Mouse (Mus musculus): ENCODE results near the gene Stard13. TPM values are rescaled to one million over a fixed set of nuclear protein-coding genes. Genes with fewer than 3 reads are reported as not detected.

The Stard13 gene
- total and polyA plus RNA-seq, 3 experiments: not detected

- Histone ChIP-seq H3K4me3 (ENCODE audit: control insufficient read depth in 1 of 2, insufficient read depth in 1 of 2, low read depth in 2 of 2, low read length in 2 of 2) (no peak overlapping the region), H3K4me1 (ENCODE audit: control insufficient read depth in 1 of 2, insufficient read depth in 2 of 2, low read length in 2 of 2) (no peaks in the 10 kb centered on the region)
- TF ChIP-seq E2F4 (IDR thresholded peaks at IDR 0.05; ENCODE audit: borderline replicate concordance, low read depth, low read length) (no peak), TBP (IDR thresholded peaks at IDR 0.05; ENCODE audit: low read depth, low read length) (no peak), SMC3 (IDR thresholded peaks at IDR 0.05; ENCODE audit: low read depth, low read length) (no peak), RCOR1 (IDR thresholded peaks at IDR 0.05; ENCODE audit: low read depth, low read length) (no peak), NRF1 (IDR thresholded peaks at IDR 0.05; ENCODE audit: insufficient read depth, low read depth, low read length, poor library complexity, severe bottlenecking) (no peak), GABPA (IDR thresholded peaks at IDR 0.05; ENCODE audit: low read depth, low read length) (no peak), GATA1 (IDR thresholded peaks at IDR 0.05; ENCODE audit: low read depth, low read length) (no peak), USF2 (IDR thresholded peaks at IDR 0.05; ENCODE audit: borderline replicate concordance in 1 of 2, insufficient read depth in 1 of 2, low read depth in 1 of 2, low read length in 2 of 2) (no peak), ELF1 (IDR thresholded peaks at IDR 0.05; ENCODE audit: low read depth, low read length) (no peak), JUND (IDR thresholded peaks at IDR 0.05; ENCODE audit: low read depth, low read length) (no peak), TAL1 (IDR thresholded peaks at IDR 0.05; ENCODE audit: low read length) (no peak), KAT2A (conservative IDR thresholded peaks at IDR 0.05; ENCODE audit: low read depth, low read length) (no peak), TCF12 (IDR thresholded peaks at IDR 0.05; ENCODE audit: low read depth, low read length) (no peak), ZKSCAN1 (IDR thresholded peaks at IDR 0.05; ENCODE audit: low read depth, low read length) (no peak), ZC3H11A (IDR thresholded peaks at IDR 0.05; ENCODE audit: low read depth, low read length) (no peak), NELFE (IDR thresholded peaks at IDR 0.05; ENCODE audit: low read depth, low read length) (no peak), MAFK (IDR thresholded peaks at IDR 0.05; ENCODE audit: borderline replicate concordance, low read depth, low read length) (no peak), MYC (IDR thresholded peaks at IDR 0.05; ENCODE audit: low read depth, low read length) (no peak)
These were observed 206.5 kb downstream of the Stard13 start for GRCm38 (mm10) chr5:151027171-151027570.

GRCm38 (mm10) chr5:151026069-151026468 is 207.6 kb downstream of the Stard13 start:
- H3K9me3 ChIP-seq (replicated peaks; ENCODE audit: insufficient read depth, low read length): no peaks in the 10 kb centered on the region
- no peaks in the 10 kb centered on the region for H3K4me1 ChIP-seq (ENCODE audit: control insufficient read depth in 1 of 2, insufficient read depth in 2 of 2, low read length in 2 of 2)
- no peaks in the 10 kb centered on the region for H3K79me2 ChIP-seq (ENCODE audit: control insufficient read depth, insufficient read depth, low read length, poor library complexity)
- DNase-seq (ENCODE audit: low read depth, low spot score): no peak
- TF ChIP-seq GABPA (IDR thresholded peaks at IDR 0.05; ENCODE audit: low read depth, low read length) (no peak), TBP (IDR thresholded peaks at IDR 0.05; ENCODE audit: low read depth, low read length) (no peak), CHD1 (IDR thresholded peaks at IDR 0.05; ENCODE audit: low read depth, low read length) (no peak), MXI1 (IDR thresholded peaks at IDR 0.05; ENCODE audit: low read depth, low read length) (no peak), TCF12 (IDR thresholded peaks at IDR 0.05; ENCODE audit: low read depth, low read length) (no peak), KAT2A (conservative IDR thresholded peaks at IDR 0.05; ENCODE audit: low read depth, low read length) (no peak), ELF1 (IDR thresholded peaks at IDR 0.05; ENCODE audit: low read depth, low read length) (no peak), ETS1 (IDR thresholded peaks at IDR 0.05; ENCODE audit: low read depth, low read length) (no peak), JUND (IDR thresholded peaks at IDR 0.05; ENCODE audit: low read depth, low read length) (no peak), USF2 (IDR thresholded peaks at IDR 0.05; ENCODE audit: borderline replicate concordance in 1 of 2, insufficient read depth in 1 of 2, low read depth in 1 of 2, low read length in 2 of 2) (no peak), ZKSCAN1 (IDR thresholded peaks at IDR 0.05; ENCODE audit: low read depth, low read length) (no peak), USF1 (IDR thresholded peaks at IDR 0.05; ENCODE audit: low read depth, low read length) (no peak), MAZ (IDR thresholded peaks at IDR 0.05; ENCODE audit: low read depth, low read length) (no peak)
- H3K9ac ChIP-seq (ENCODE audit: control insufficient read depth, low read depth, low read length, poor library complexity, severe bottlenecking): no peak overlapping the region
- H3K27ac ChIP-seq (ENCODE audit: control insufficient read depth, low read depth, low read length): no peak overlapping the region
- H3K27me3 ChIP-seq (ENCODE audit: control insufficient read depth in 1 of 2, insufficient read depth in 2 of 2, low read length in 2 of 2): no peaks in the 10 kb centered on the region
- no peak overlapping the region for H3K4me3 ChIP-seq (ENCODE audit: control insufficient read depth in 1 of 2, insufficient read depth in 1 of 2, low read depth in 2 of 2, low read length in 2 of 2)
- no peaks in the 10 kb centered on the region for H3K36me3 ChIP-seq (ENCODE audit: control insufficient read depth in 1 of 2, insufficient read depth in 2 of 2, low read length in 2 of 2)

More at GRCm38 (mm10) chr5:151027171-151027570, 206.5 kb downstream of the Stard13 start:
- no peaks in the 10 kb centered on the region for H3K27me3 ChIP-seq (ENCODE audit: control insufficient read depth in 1 of 2, insufficient read depth in 2 of 2, low read length in 2 of 2)
- DNase-seq (ENCODE audit: low read depth, low spot score): no peak
- no peaks in the 10 kb centered on the region; the same call in 1 of the 2 replicates for H3K9me3 ChIP-seq (replicated peaks; ENCODE audit: insufficient read depth, low read length)
- no peaks in the 10 kb centered on the region for H3K79me2 ChIP-seq (ENCODE audit: control insufficient read depth, insufficient read depth, low read length, poor library complexity)
- no peak overlapping the region for H3K27ac ChIP-seq (ENCODE audit: control insufficient read depth, low read depth, low read length)
- no peak overlapping the region for H3K9ac ChIP-seq (ENCODE audit: control insufficient read depth, low read depth, low read length, poor library complexity, severe bottlenecking)
- H3K36me3 ChIP-seq (ENCODE audit: control insufficient read depth in 1 of 2, insufficient read depth in 2 of 2, low read length in 2 of 2): no peaks in the 10 kb centered on the region

Measured in MEL (cell line).